Mouse (Mus musculus): ENCODE data around the gene 2510039O18Rik.

2510039O18Rik gene

DNA sequence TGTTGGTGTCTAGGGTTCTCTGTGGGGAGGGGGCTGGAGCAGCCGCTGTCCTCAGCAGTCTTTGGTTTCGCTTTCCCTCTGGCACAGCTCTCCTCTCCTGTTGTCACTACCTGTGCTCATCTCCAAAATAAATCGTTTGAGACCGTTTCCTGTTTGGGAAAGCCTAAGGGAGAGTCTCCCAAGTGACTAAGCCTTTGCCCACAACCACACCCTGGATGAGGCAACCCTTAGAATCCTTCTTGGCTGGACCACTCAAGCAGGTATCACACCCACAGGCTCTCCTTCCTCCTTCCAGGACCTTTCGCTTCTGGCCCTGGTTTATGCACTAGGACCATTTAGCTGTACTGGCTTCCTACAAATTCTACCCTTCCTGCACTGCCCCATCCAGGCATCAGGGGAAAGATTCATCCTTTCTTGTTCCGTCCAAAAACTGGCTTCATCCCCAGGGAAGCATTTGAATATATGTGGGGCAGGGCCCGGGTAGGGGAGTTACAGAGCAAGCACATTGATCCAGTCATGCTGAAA lies 52.9 kb downstream of the 2510039O18Rik start:
- DNase-seq (ENCODE audit: low read depth, low spot score), result no peak

- no peak for DNase-seq (ENCODE audit: low read depth, low spot score)
These were observed 54.6 kb downstream of the 2510039O18Rik start for GRCm38 (mm10) chr4:147995311-147995710.
